ENCODE assay signal across 9 mouse cellular contexts in the genomic region with DNA sequence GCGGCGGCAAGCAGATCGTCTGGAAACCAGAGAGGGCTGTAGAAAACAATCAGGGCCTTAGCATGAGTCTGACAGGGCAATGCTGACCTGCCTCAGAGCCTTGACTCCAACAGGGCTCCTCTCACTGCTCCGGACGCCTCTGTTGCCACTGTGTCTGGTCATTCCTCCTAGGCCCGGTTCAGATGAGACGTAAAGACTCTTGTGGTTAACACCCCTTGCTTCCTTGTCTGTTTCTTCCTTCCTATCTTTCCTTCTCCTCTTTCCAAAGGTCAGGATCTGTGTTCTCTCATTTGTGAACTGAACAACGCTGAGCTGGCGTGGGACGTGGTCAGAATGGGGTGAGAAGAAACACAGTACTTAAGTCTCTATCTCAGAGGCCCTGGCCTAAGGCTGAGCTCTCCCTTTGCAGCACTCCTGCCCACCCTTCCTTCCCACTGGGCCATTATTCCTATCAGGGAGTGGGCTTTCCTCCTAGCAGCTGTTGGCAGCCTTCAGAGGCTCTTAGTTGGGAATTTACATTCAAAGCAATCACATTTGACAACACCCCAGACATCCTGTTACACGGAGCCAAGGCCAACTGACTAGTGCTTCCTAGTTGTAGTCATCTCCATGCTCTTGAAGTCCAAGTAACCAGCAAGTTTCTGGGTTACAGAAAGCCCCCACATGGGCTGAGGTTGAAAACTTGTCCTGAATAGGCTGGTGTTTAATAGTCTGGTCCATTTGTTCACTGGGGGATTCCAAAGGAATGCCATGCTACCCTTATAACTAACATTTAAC. TPM values are rescaled to one million over a fixed set of nuclear protein-coding genes. Genes with fewer than 3 reads are reported as not detected.
DNase-seq lines count a peak whose midpoint lies in the region; ATAC-seq lines count a peak whose summit lies in the region.
"Had no signal": no experiment of that assay in that cellular context is flagged by ENCODE, and none has a peak within 500 bp of the region (broad histone marks: within the 10 kb centered on the region; RNA-seq: fewer than 3 reads in every experiment).

No protein-coding gene starts in this region.

- peak overlapping the region; percentile 73 for H3K4me3 ChIP-seq in heart, embryonic 16.5 days (ENCODE audit: low read length)
- no peak overlapping the region for H3K4me3 ChIP-seq in hindbrain, embryonic 11.5 days (ENCODE audit: low read depth, low read length)
- H3K4me3 ChIP-seq in midbrain, embryonic 10.5 days, result peak overlapping the region; percentile 94

- H3K27ac ChIP-seq in heart, embryonic 16.5 days (ENCODE audit: low read length), result peak overlapping the region; percentile 39
- no peak overlapping the region for H3K27ac ChIP-seq in hindbrain, embryonic 11.5 days (ENCODE audit: low read depth, low read length)
- H3K27ac ChIP-seq in midbrain, embryonic 10.5 days (replicated peaks), result no peak overlapping the region

- peaks cover 13% of the 10 kb centered on the region for H3K4me1 ChIP-seq in heart, embryonic 16.5 days (ENCODE audit: control insufficient read depth, insufficient read depth, low read length)
- peaks cover 3% of the 10 kb centered on the region for H3K4me1 ChIP-seq in hindbrain, embryonic 11.5 days (replicated peaks; ENCODE audit: control insufficient read depth, insufficient read depth, low read length)
- peaks cover 28% of the 10 kb centered on the region for H3K4me1 ChIP-seq in midbrain, embryonic 10.5 days

- no peak; the same call in 1 of the 2 replicates for ATAC-seq in heart, embryonic 16.5 days (replicated peaks; ENCODE audit: extremely low read depth, insufficient read depth, low FRiP score)
- no peak for ATAC-seq in hindbrain, embryonic 11.5 days (ENCODE audit: low FRiP score)
- ATAC-seq in erythroid progenitor cell, adult 5-6 weeks (replicated peaks; ENCODE audit: low FRiP score, poor library complexity, severe bottlenecking), result no peak

- H3K4me2 ChIP-seq in heart, embryonic 16.5 days (ENCODE audit: low read depth, low read length), result peak overlapping the region; percentile 74
- H3K4me2 ChIP-seq in hindbrain, embryonic 11.5 days (replicated peaks; ENCODE audit: low read depth, low read length), result peak overlapping the region; percentile 80; the same call in 1 of the 2 replicates

- no peaks in the 10 kb centered on the region for H3K27me3 ChIP-seq in heart, embryonic 16.5 days (ENCODE audit: control insufficient read depth, insufficient read depth, low read length)
- H3K27me3 ChIP-seq in hindbrain, embryonic 11.5 days (ENCODE audit: control insufficient read depth, insufficient read depth, low read length), result no peaks in the 10 kb centered on the region
- no peaks in the 10 kb centered on the region for H3K27me3 ChIP-seq in midbrain, embryonic 10.5 days (ENCODE audit: low read depth, poor library complexity, severe bottlenecking)

- WGBS in heart, embryonic 16.5 days, result 78% methylated on average over 11 of the region's 11 CpGs
- WGBS in hindbrain, embryonic 11.5 days, result 93% methylated on average over 11 of the region's 11 CpGs
- 95% methylated on average over 11 of the region's 11 CpGs for WGBS in midbrain, embryonic 10.5 days

- no peak for DNase-seq in heart, adult 18-20 months
- DNase-seq in adrenal gland, postnatal 36 days, result peak; percentile 38 to 44
- DNase-seq in hindbrain, embryonic 11.5 days (ENCODE audit: low spot score), result no peak
- DNase-seq in midbrain, embryonic 10.5 days (ENCODE audit: low spot score), result no peak
- no peak for DNase-seq in ovary, postnatal 10 days (ENCODE audit: low spot score)
- no peak for DNase-seq in cerebellum, postnatal 14 days

- H3K36me3 ChIP-seq in heart, embryonic 16.5 days (ENCODE audit: control insufficient read depth, insufficient read depth), result peaks cover 15% of the 10 kb centered on the region
- H3K36me3 ChIP-seq in hindbrain, embryonic 11.5 days (ENCODE audit: control insufficient read depth, insufficient read depth, low read length), result no peaks in the 10 kb centered on the region
- H3K36me3 ChIP-seq in midbrain, embryonic 10.5 days, result peaks cover 51% of the 10 kb centered on the region

- peak overlapping the region; percentile 81 for H3K9ac ChIP-seq in heart, embryonic 16.5 days (ENCODE audit: low read length)
- H3K9ac ChIP-seq in hindbrain, embryonic 11.5 days (ENCODE audit: low read depth, low read length), result no peak overlapping the region; the same call in 1 of the 2 replicates

- peaks cover 14% of the 10 kb centered on the region for H3K9me3 ChIP-seq in heart, embryonic 16.5 days (replicated peaks; ENCODE audit: control insufficient read depth, low read length)
- no peaks in the 10 kb centered on the region for H3K9me3 ChIP-seq in hindbrain, embryonic 11.5 days (ENCODE audit: control insufficient read depth, low read length)
- peaks cover 4% of the 10 kb centered on the region; the same call in 1 of the 2 replicates for H3K9me3 ChIP-seq in midbrain, embryonic 10.5 days (replicated peaks)
- H3K9me3 ChIP-seq: G1E had no signal

RNA-seq across cellular contexts. Expression of gene Mcfd2, which starts 1.5 kb away (rescaled TPM):
- polyA plus RNA-seq in heart, embryonic 16.5 days (2015; fragmentation: Nextera tagmentation; extraction: Ambion mirVana), result 83.5 and 94.4 TPM in 2 replicates
- total RNA-seq in heart, adult 18-20 months (2021), result 10 to 100 TPM; 55.6 to 60.2 TPM
- 100 to 1,000 TPM; 256 to 285 TPM for total RNA-seq in adrenal gland, postnatal 36 days (2021)
- polyA plus RNA-seq in hindbrain, embryonic 11.5 days (2014; fragmentation: Nextera tagmentation; extraction: Ambion mirVana), result 69.4 and 69.8 TPM in 2 replicates
- polyA plus RNA-seq in midbrain, embryonic 10.5 days (2016; fragmentation: Nextera tagmentation; extraction: Ambion mirVana), result 79.7 and 86.6 TPM in 2 replicates
- total RNA-seq in erythroid progenitor cell, adult 5-6 weeks (2015; ENCODE audit: low replicate concordance), result 3.8 and 7.2 TPM in 2 replicates
- total RNA-seq in erythroid progenitor cell, adult 5-6 weeks (2017; ENCODE audit: low replicate concordance), result 9.5 and 16.9 TPM in 2 replicates

RNA-seq across cellular contexts. Expression of gene Ttc7, which starts 18.4 kb away (rescaled TPM):
- 3.9 and 6.2 TPM in 2 replicates for polyA plus RNA-seq in heart, embryonic 16.5 days (2015; fragmentation: Nextera tagmentation; extraction: Ambion mirVana)
- total RNA-seq in heart, adult 18-20 months (2021), result 10 to 100 TPM; 26.2 to 32.1 TPM
- 10 to 100 TPM in 1 of 2 experiments, 1 to 10 TPM in 1; 9.5 to 14.3 TPM for total RNA-seq in adrenal gland, postnatal 36 days (2021)
- polyA plus RNA-seq in hindbrain, embryonic 11.5 days (2014; fragmentation: Nextera tagmentation; extraction: Ambion mirVana), result 2.7 and 3.0 TPM in 2 replicates
- polyA plus RNA-seq in midbrain, embryonic 10.5 days (2016; fragmentation: Nextera tagmentation; extraction: Ambion mirVana), result 3.5 and 5.4 TPM in 2 replicates
- 27.0 and 35.2 TPM in 2 replicates for total RNA-seq in erythroid progenitor cell, adult 5-6 weeks (2015; ENCODE audit: low replicate concordance)
- total RNA-seq in erythroid progenitor cell, adult 5-6 weeks (2017; ENCODE audit: low replicate concordance), result 23.4 and 30.7 TPM in 2 replicates

Comparison
In these comparisons a context has a peak if more than half of its experiments do, and no peak if none do; other contexts are left out.
1. DNase-seq: peak in adrenal gland, postnatal 36 days (2 of 2); none in heart, adult 18-20 months (0 of 2), hindbrain, embryonic 11.5 days (single experiment), midbrain, embryonic 10.5 days (single experiment), ovary, postnatal 10 days (single experiment) and cerebellum, postnatal 14 days (0 of 2).